Mouse (Mus musculus) neutrophil, adult 65 days (primary cell): ENCODE results near the gene Gm21677. TPM values are rescaled to one million over a fixed set of nuclear protein-coding genes. Genes with fewer than 3 reads are reported as not detected.

Experiments
- total RNA-seq: library from RNA; stranded (reverse); gene quantifications from 2 replicates; pipeline ENCODE4 v1.2.4, GENCODE M21; 2023

Gene Gm21677
- not detected in 2 replicates for total RNA-seq

GRCm38 (mm10) chrY:3306349-3306748 lies at the start of gene Gm21677:
Gene Gm21677, minus strand, starts transcription at chrY:3306449.

GRCm38 (mm10) chrY:3345229-3345628 lies 39.0 kb upstream of the Gm21677 start, which contains the start of gene Gm21693:
Gene Gm21693, minus strand, starts transcription at chrY:3345329.

Other genes starting within 250 kb of the Gm21677 start
- gene Gm21693, start 38.9 kb upstream of the Gm21677 start, total RNA-seq = not detected in 2 replicates
- not detected in 2 replicates for gene Gm21704, start 103.7 kb upstream of the Gm21677 start, total RNA-seq
- gene Gm21708, start 103.7 kb upstream of the Gm21677 start, total RNA-seq = not detected in 2 replicates